Comparison of ENCODE assay signal across 9 mouse cellular contexts in the genomic region with DNA sequence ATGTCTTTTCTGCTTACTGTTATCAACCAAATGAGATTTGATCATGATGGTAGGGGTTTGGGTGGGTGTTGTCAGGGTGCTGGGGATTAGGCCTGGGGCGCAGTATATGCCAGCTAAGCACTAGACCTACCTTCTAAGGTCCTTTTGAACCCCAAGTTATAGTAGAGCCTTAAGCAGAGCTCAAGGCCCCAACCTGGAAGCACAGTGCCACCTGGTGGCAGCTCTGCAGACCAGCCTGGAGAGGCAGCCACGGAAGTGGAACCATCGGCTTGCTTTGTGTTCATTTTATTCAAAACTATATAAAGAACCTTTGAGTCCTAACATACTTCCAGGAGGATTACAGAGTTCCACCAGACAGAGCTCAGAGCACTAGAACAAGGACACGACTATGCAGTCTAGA. TPM values are rescaled to one million over a fixed set of nuclear protein-coding genes. Genes with fewer than 3 reads are reported as not detected.
DNase-seq lines count a peak whose midpoint lies in the region; ATAC-seq lines count a peak whose summit lies in the region.
"Had no signal": no experiment of that assay in that cellular context is flagged by ENCODE, and none has a peak within 500 bp of the region (broad histone marks: within the 10 kb centered on the region; RNA-seq: fewer than 3 reads in every experiment).

No protein-coding gene starts in this region.

- 41% methylated on average over 4 of the region's 4 CpGs for WGBS in neural tube, embryonic 11.5 days

- H3K4me2 ChIP-seq in neural tube, embryonic 11.5 days (ENCODE audit: low read depth) = no peak overlapping the region
- H3K4me2 ChIP-seq: midbrain, embryonic 12.5 days had no signal

- no peak overlapping the region for H3K4me3 ChIP-seq in neural tube, embryonic 11.5 days (ENCODE audit: low read depth, low read length)
- H3K4me3 ChIP-seq: midbrain, embryonic 12.5 days had no signal

- H3K27me3 ChIP-seq in neural tube, embryonic 11.5 days (ENCODE audit: control insufficient read depth, insufficient read depth, low read length) = no peaks in the 10 kb centered on the region

- intact Hi-C loops in heart, postnatal 14 days (cut with DNase I) = loop anchor here (1.0 to 2.0 kb wide), 2 partner anchors 29 to 53 kb away; no protein-coding TSS in a partner anchor
- intact Hi-C loops in left cerebral cortex, postnatal 4 days (cut with DNase I) = no loop called here

- H3K36me3 ChIP-seq in neural tube, embryonic 11.5 days (ENCODE audit: control insufficient read depth, insufficient read depth, low read length) = no peaks in the 10 kb centered on the region

- no peak overlapping the region for H3K9ac ChIP-seq in neural tube, embryonic 11.5 days (ENCODE audit: low read length)
- H3K9ac ChIP-seq: midbrain, embryonic 12.5 days had no signal

- H3K9me3 ChIP-seq in neural tube, embryonic 11.5 days (ENCODE audit: control insufficient read depth, low read length) = no peaks in the 10 kb centered on the region
- H3K9me3 ChIP-seq: midbrain, embryonic 12.5 days had no signal

- no peaks in the 10 kb centered on the region for H3K4me1 ChIP-seq in neural tube, embryonic 11.5 days (ENCODE audit: control insufficient read depth, insufficient read depth, low read length)
- H3K4me1 ChIP-seq: midbrain, embryonic 12.5 days had no signal

- no peak for ATAC-seq in neural tube, embryonic 11.5 days (ENCODE audit: insufficient read depth, low FRiP score, low TSS enrichment)

- H3K27ac ChIP-seq in neural tube, embryonic 11.5 days (ENCODE audit: low read depth, low read length) = no peak overlapping the region
- H3K27ac ChIP-seq: midbrain, embryonic 12.5 days had no signal

- peak; percentile 36 for DNase-seq in layer of hippocampus, adult 11-12 months (ENCODE audit: low spot score)
- DNase-seq in layer of hippocampus, adult 9-10 months (ENCODE audit: low spot score) = no peak
- peak; percentile 47 for DNase-seq in MEL-GATA-1-ER (ENCODE audit: extremely low read depth, low read depth)
- DNase-seq in c-Kit-positive CD71-positive TER-119-negative erythroid progenitor cells, embryonic 14.5 days (ENCODE audit: low read depth) = peak; percentile 63
- DNase-seq in heart, postnatal 14 days = peak; percentile 67 to 76
- peak; percentile 55 for DNase-seq in left cerebral cortex, postnatal 4 days
- peak; percentile 53 for DNase-seq in neural tube, embryonic 11.5 days (ENCODE audit: low spot score)
- peak; percentile 91 for DNase-seq in thymus, postnatal 4 days

RNA-seq across cellular contexts. Expression of gene Ncmap, which starts 13.6 kb away (rescaled TPM):
- total RNA-seq in heart, postnatal 14 days (2021) = under 1 TPM in 1 of 2 experiments, not detected in 1; 0.60 TPM
- under 1 TPM; 0.60 to 0.66 TPM for total RNA-seq in left cerebral cortex, postnatal 4 days (2021)
- 0.97 and 1.5 TPM in 2 replicates for polyA plus RNA-seq in neural tube, embryonic 11.5 days (2014; fragmentation: Nextera tagmentation; extraction: Ambion mirVana)

RNA-seq across cellular contexts. Expression of gene Rcan3, which starts 22.0 kb away (rescaled TPM):
- 10 to 100 TPM; 11.2 to 14.4 TPM for total RNA-seq in heart, postnatal 14 days (2021)
- total RNA-seq in left cerebral cortex, postnatal 4 days (2021) = 10 to 100 TPM; 55.4 to 69.4 TPM
- 12.5 and 13.0 TPM in 2 replicates for polyA plus RNA-seq in neural tube, embryonic 11.5 days (2014; fragmentation: Nextera tagmentation; extraction: Ambion mirVana)

RNA-seq across cellular contexts. Expression of gene Srrm1, which starts 58.5 kb away (rescaled TPM):
- total RNA-seq in heart, postnatal 14 days (2021) = 10 to 100 TPM; 74.7 to 82.1 TPM
- 100 to 1,000 TPM; 162 to 169 TPM for total RNA-seq in left cerebral cortex, postnatal 4 days (2021)
- 168 and 191 TPM in 2 replicates for polyA plus RNA-seq in neural tube, embryonic 11.5 days (2014; fragmentation: Nextera tagmentation; extraction: Ambion mirVana)
